Mouse (Mus musculus): Measurements from ENCODE around the gene Lamtor4.

GRCm38 (mm10) chr5:138283540-138283939 lies 28.3 kb downstream of the Lamtor4 start:
- TF ChIP-seq POLR2A (IDR thresholded peaks at IDR 0.05; ENCODE audit: low read depth, low read length) (no peak), CTCF (conservative IDR thresholded peaks at IDR 0.05; ENCODE audit: insufficient read depth, insufficient read length, low read depth, low read length) (no peak)

All from kidney, adult 2 months (tissue).